Mouse (Mus musculus) heart, adult 2 months (tissue): ENCODE measurements around the gene Dkk3. TPM values are rescaled to one million over a fixed set of nuclear protein-coding genes. Genes with fewer than 3 reads are reported as not detected.

Source experiments
- DNase-seq, 2 experiments: peaks; one replicate each; pipeline ENCODE4 v3.0.0; 2021
- H3K27ac ChIP-seq: fragments of 200-600 bp; 2 replicates; pipeline ENCODE4 v1.8.1; 2022
- H3K27me3 ChIP-seq: fragments of 200-500 bp; 2 replicates; pipeline ENCODE4 v1.6.1; 2012; ENCODE audit warnings: mild to moderate bottlenecking, low read length, inconsistent platforms, mixed read lengths; ENCODE audit not compliant: control insufficient read depth, insufficient read depth
- H3K36me3 ChIP-seq: fragments of 200-500 bp; 2 replicates; pipeline ENCODE4 v1.6.1; 2012; ENCODE audit warnings: low read length, inconsistent platforms; ENCODE audit not compliant: control insufficient read depth, insufficient read depth
- H3K4me1 ChIP-seq: fragments of 200-500 bp; 2 replicates; pipeline ENCODE4 v1.6.1; 2011; ENCODE audit warnings: low read length; ENCODE audit not compliant: control insufficient read depth, insufficient read depth
- H3K4me3 ChIP-seq: fragments of 200-600 bp; 2 replicates; pipeline ENCODE4 v1.8.1; 2022
- H3K79me2 ChIP-seq: fragments of 200-500 bp; replicated peaks from 2 replicates; pipeline ENCODE4 v1.6.1; 2012; ENCODE audit warnings: mild to moderate bottlenecking, inconsistent platforms, low read length, moderate library complexity, mixed read lengths; ENCODE audit not compliant: control insufficient read depth, insufficient read depth
- H3K9ac ChIP-seq: fragments of 200-500 bp; 2 replicates; pipeline ENCODE4 v1.6.1; 2012; ENCODE audit warnings: low read depth, mild to moderate bottlenecking, control low read depth, inconsistent platforms, low read length, mixed read lengths
- CTCF ChIP-seq: fragments of 200-600 bp; IDR thresholded peaks from 2 replicates; pipeline ENCODE4 v1.8.1; 2022; ENCODE audit warnings: antibody characterized with exemption, mild to moderate bottlenecking, moderate library complexity
- EP300 ChIP-seq: fragments of 200-500 bp; IDR thresholded peaks from 2 replicates; pipeline ENCODE4 v1.6.1; 2011; ENCODE audit warnings: low read depth, low read length, control low read depth; ENCODE audit not compliant: insufficient read depth
- POLR2A ChIP-seq: fragments of 200-500 bp; IDR thresholded peaks from 2 replicates; pipeline ENCODE4 v1.6.1; 2011; ENCODE audit warnings: mild to moderate bottlenecking, low read depth, low read length, control low read depth; ENCODE audit not compliant: insufficient read depth
- WGBS: fragments of 180-500 bp; shearing (Covaris S2); methylation state at CpG from one replicate; pipeline ENCODE4 v1.1.7; 2018; 5-methylcytosine and 5-hydroxymethylcytosine counted together
- intact Hi-C: fragments of 180-260 bp; cut with DNase I; formaldehyde crosslinking; loops from one replicate; pipeline ENCODE4 v1.15.1; 2025
- polyA plus RNA-seq: library from polyadenylated mRNA; depleted of rRNA; stranded (reverse); fragments of >200 nt; gene quantifications from 2 replicates; pipeline ENCODE4 v1.2.3, GENCODE M21; 2012
- total RNA-seq, 2 experiments: library from RNA; stranded (reverse); gene quantifications; 2 replicates each; pipeline ENCODE4 v1.2.3; 2021

Dkk3 gene
- total and polyA plus RNA-seq, 3 experiments = 45.1 to 48.3 (median 45.7) TPM

DNA sequence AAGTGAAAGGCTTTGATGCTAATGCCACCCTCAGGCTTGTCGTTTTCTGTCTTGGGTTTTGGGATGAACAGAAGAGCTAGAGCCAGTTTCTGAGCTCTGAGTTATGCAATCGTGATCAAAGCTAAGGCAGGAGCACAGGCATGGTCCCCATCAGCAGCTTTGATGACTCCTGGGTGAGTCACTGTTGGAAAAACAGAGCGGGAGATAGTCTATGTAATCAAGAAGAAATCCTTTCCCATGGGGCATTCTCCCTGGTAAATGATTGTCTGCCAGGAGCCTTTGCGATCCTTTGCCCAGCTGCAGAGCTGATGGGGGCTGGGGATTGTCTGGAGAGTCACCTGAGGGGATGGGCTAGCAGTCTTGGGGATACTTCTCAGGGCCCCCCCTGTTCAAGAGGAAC lies 43.3 kb upstream of the Dkk3 start:
- no peak overlapping the region for H3K9ac ChIP-seq
- no peaks in the 10 kb centered on the region for H3K27me3 ChIP-seq
- intact Hi-C loops = loop anchor here (2.0 kb wide), 1 partner anchor 19 kb away; no protein-coding TSS in a partner anchor
- H3K36me3 ChIP-seq = no peaks in the 10 kb centered on the region; the same call in 1 of the 2 replicates
- H3K4me1 ChIP-seq = peaks cover 20% of the 10 kb centered on the region
- 49% methylated on average over 4 of the region's 4 CpGs for WGBS
- TF ChIP-seq CTCF (no peak), EP300 (no peak), POLR2A (no peak)
- no peak overlapping the region; the same call in 1 of the 2 replicates for H3K27ac ChIP-seq
- no peaks in the 10 kb centered on the region for H3K79me2 ChIP-seq
- peak; percentile 36 to 40 for DNase-seq
- no peak overlapping the region for H3K4me3 ChIP-seq

GRCm38 (mm10) chr7:112200761-112201160 lies 41.9 kb upstream of the Dkk3 start:
- no peak overlapping the region for H3K4me3 ChIP-seq
- no peak for TF ChIP-seq POLR2A
- TF ChIP-seq EP300 = no peak
- TF ChIP-seq CTCF = no peak
- no peak for DNase-seq
- H3K9ac ChIP-seq = no peak overlapping the region
- intact Hi-C loops = no loop called here
- peaks cover 19% of the 10 kb centered on the region for H3K4me1 ChIP-seq
- H3K79me2 ChIP-seq = no peaks in the 10 kb centered on the region
- no peak overlapping the region for H3K27ac ChIP-seq
- H3K27me3 ChIP-seq = no peaks in the 10 kb centered on the region
- no peaks in the 10 kb centered on the region; the same call in 1 of the 2 replicates for H3K36me3 ChIP-seq
- 75% methylated on average over 4 of the region's 4 CpGs for WGBS

DNA sequence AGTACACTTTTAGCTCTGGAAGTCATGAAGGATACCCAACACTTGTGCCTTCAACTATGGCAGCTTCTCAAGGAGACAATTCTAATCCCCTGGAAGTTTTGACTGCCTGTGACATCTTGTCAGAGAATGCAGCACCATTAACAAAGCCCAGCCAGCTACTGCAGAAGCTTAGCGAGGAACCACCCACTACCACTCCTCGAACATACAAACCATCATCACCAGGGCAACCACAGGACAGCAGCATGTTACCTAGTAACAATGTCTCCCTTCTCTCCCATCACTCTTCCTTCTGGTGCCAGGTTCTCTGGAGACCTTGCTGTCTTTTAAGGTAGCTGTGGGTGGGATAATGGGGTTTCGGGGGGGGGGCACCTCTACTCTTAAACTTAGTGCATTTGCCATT lies 40.5 kb upstream of the Dkk3 start:
- no peaks in the 10 kb centered on the region for H3K36me3 ChIP-seq
- H3K4me1 ChIP-seq = peaks cover 13% of the 10 kb centered on the region
- no peak overlapping the region for H3K27ac ChIP-seq
- WGBS = 83% methylated on average over 3 of the region's 3 CpGs
- H3K79me2 ChIP-seq = no peaks in the 10 kb centered on the region
- no peak overlapping the region for H3K9ac ChIP-seq
- intact Hi-C loops = no loop called here
- no peak overlapping the region for H3K4me3 ChIP-seq
- no peak for DNase-seq
- TF ChIP-seq EP300 (no peak), CTCF (no peak), POLR2A (no peak)
- no peaks in the 10 kb centered on the region for H3K27me3 ChIP-seq

DNA sequence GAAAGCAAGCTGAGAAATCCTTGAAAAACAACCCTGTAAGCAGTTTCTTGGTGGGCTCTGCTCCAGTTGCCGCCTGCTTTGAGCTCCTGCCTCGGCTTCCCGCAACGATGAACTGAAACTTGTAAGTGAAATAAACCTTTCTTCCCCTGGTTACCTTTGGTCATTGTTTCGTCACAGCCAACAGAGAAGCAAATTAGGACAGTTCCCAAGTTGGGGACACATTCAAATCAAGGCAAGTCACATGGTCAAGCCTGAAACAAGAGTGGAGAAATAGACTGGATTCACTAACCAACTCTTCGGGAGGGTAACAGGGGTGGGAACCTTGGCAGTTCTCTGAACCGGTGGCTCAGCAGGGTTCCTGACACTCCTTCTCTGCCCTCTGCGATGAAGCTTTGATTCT lies 38.6 kb upstream of the Dkk3 start:
- 86% methylated on average over 8 of the region's 8 CpGs for WGBS
- Histone ChIP-seq H3K36me3 (no peaks in the 10 kb centered on the region), H3K9ac (no peak overlapping the region), H3K27me3 (no peaks in the 10 kb centered on the region), H3K27ac (no peak overlapping the region), H3K4me3 (no peak overlapping the region), H3K4me1 (no peaks in the 10 kb centered on the region), H3K79me2 (no peaks in the 10 kb centered on the region)
- DNase-seq = no peak
- intact Hi-C loops = no loop called here
- TF ChIP-seq EP300 = no peak
- no peak for TF ChIP-seq CTCF
- no peak for TF ChIP-seq POLR2A

DNA sequence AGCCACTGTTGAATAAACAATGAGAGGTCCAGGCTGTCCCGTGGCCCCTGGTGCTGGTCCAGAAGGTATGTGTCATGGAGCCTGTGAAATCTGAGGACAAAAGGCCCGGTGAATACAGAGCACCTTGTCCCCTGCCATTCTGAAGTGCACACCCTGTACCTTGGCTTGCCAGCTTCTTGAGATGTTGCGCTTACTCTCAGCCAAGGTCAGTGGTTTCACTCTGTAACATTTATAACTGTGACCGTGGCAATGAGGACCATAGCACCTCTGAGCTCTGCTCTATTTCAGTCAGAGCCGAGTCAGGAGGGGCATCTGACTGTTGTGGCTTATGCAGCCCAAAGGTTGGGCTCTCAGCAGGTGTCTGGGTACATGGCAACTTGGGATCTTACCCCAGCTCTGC lies 35.4 kb upstream of the Dkk3 start:
- intact Hi-C loops = no loop called here
- DNase-seq = no peak
- TF ChIP-seq POLR2A (no peak), CTCF (no peak), EP300 (no peak)
- Histone ChIP-seq H3K27ac (no peak overlapping the region), H3K79me2 (no peaks in the 10 kb centered on the region), H3K27me3 (no peaks in the 10 kb centered on the region), H3K36me3 (no peaks in the 10 kb centered on the region), H3K4me1 (peaks cover 3% of the 10 kb centered on the region; the same call in 1 of the 2 replicates), H3K9ac (no peak overlapping the region), H3K4me3 (no peak overlapping the region)
- 66% methylated on average over 5 of the region's 5 CpGs for WGBS

DNA sequence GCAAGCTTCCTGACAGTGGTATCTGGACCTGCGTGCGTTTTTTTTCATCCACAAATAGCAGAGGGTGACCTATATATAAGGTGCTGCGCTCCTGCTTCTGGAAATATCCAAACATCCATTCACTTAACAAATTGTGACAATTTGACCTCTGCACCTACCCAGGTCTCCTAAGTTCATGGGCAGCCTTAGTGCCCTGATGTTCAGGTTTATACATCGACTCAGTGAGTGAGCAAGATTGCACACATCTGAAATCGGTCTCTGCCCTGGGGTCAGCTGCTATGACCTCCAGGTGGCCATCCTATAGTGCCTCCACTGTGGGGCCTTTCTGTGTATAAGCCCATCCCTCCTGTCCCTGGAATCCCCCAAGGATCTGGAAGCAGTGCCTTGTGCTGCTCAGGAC lies 33.9 kb upstream of the Dkk3 start:
- 91% methylated on average over 5 of the region's 5 CpGs for WGBS
- Histone ChIP-seq H3K27me3 (no peaks in the 10 kb centered on the region), H3K27ac (no peak overlapping the region), H3K4me1 (peaks cover 3% of the 10 kb centered on the region; the same call in 1 of the 2 replicates), H3K36me3 (no peaks in the 10 kb centered on the region), H3K9ac (no peak overlapping the region), H3K79me2 (no peaks in the 10 kb centered on the region), H3K4me3 (no peak overlapping the region)
- intact Hi-C loops = no loop called here
- no peak for DNase-seq
- TF ChIP-seq POLR2A = no peak
- no peak for TF ChIP-seq CTCF
- no peak for TF ChIP-seq EP300
